Mouse (Mus musculus) right cerebral cortex, postnatal 25 days (tissue): ENCODE results near the gene Mipep.
A peak's percentile ranks its signal among the peaks of the same experiment; 100 is the strongest.

Source experiments
- DNase-seq: peaks from one replicate; pipeline ENCODE4 v3.0.0; 2022

Mipep gene

DNA sequence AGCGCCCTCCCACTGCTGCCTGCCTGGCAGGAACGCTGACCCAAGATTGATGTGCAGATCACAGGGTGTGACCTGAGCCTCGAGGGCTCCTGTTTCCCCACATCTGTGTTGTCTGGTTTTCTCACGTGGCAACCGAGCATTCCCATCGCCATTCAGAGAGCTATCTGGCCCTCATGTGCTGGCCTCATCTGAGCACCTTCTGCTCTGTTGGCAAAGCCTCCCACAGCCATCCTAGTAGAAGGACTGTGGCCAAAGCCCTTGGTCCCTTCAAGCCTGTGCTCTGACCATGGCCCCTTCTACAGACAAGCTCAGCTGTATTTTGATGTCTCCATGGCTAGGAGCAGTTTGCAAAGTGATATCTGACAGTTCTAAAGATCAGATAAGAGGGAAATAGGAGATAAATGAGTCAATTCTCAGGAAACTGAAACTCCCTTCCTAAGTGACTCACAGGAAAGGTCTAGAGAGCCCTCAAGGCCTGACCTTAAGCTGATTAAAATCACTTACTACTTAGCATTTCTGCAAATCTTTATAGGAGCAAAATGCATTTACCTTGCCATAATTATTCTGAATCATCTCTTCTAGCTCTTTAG is 101.1 kb downstream of the Mipep start:
- DNase-seq, result no peak

DNA sequence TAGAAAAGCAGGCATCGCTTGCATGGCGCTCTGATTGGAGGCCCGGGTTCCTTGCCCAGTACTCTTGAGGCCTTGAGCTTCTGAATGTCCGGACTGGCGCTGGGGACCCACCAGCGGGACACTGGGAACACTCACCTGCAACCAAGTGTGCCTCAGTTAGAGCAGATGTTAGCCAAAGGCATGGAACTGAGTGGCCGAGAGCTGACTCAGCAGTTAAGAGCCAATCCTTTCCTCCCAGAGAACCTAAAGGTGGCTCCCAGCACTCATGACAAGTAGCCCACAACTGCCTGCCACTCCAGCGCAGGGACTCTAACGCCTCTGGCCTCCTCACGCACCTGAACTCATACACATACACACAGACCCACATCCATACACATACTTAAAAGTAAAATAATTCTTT is 109.5 kb downstream of the Mipep start:
- no peak for DNase-seq

DNA sequence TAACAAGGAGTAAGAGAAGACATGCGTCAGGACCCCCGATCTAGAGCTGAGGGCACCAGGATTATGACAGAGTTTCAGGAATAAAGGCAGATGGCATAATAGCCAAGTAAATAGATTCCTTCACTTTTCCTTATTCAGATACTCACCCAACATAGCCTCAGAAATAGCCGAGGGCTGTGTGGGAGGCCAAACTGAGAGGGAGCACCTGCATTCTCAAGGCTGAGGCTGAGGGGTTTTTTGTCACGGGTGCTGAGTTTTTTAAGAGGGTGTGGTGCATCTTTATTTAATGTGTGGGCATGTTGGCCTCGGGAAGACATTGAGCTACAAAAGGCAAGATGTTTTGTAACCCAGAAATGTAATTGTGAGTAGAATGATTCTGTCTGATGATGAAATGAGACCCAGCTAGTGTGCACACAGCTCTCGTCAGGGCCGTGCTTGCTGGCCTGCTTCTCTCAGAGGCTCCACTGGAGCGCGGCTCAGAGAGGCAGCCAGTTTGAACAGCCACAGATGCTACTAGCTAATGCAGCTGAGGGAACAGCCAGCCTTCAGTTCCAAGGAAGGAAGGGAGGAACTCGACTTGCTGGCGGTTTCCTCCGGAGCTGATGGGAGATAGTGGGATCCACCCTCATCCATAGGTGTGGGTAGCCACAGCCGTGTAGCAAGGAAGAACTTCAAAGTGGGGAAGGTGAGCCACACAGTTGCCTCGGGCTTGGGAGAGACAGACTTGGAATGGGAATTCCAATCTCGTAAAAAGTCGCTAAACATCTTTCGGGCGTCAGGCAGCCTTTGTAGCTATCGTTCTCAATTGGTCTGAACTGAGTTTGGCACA is 111.0 kb downstream of the Mipep start:
- peak; percentile 40 for DNase-seq

DNA sequence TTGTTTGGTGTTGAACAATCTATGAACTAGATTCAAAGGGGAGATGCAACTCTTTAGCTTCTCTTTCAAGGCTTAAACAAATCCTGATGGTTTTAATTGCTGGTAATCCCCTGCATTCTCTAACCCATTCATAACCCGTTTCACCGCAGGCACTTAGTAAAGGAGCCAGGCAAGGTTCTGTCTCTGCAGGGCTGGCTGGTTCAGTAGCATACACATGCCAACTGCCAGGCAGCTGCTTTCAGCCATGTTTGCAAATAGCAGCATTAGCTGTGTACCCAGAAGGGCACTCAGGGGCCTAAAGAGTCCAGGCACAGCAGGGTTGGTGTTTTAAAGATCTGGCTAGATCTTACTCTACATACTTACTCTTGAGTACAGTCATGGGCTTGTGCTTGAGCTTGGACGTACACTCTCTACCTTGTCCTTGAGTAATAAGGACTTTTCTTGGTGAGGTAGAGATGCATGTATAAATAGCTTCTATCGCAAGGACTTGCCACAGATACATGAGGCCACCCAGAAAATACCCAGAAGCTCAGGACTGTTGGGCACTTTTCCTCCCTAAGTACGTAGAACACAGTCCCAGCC is 113.8 kb downstream of the Mipep start:
- DNase-seq, result no peak

DNA sequence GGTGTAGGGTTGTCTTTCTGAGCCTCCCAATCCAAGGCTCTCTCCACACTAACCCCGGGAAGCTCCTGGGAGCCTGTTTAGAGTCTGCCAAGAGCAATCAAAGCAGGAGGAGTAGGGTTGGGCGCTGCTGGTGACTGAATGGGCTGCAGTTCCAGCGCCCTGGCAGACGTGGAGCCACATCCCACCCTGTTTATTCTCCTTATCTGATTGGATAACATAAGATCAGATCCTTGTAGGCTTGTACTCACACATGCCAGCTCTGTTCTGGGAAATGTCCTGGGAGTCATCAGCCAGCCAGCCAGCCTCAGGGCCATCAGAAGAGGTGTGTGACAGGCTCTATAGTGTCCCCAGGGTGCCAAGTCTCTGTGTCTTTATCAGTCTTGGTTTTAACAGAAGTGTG is 120.1 kb downstream of the Mipep start:
- no peak for DNase-seq

DNA sequence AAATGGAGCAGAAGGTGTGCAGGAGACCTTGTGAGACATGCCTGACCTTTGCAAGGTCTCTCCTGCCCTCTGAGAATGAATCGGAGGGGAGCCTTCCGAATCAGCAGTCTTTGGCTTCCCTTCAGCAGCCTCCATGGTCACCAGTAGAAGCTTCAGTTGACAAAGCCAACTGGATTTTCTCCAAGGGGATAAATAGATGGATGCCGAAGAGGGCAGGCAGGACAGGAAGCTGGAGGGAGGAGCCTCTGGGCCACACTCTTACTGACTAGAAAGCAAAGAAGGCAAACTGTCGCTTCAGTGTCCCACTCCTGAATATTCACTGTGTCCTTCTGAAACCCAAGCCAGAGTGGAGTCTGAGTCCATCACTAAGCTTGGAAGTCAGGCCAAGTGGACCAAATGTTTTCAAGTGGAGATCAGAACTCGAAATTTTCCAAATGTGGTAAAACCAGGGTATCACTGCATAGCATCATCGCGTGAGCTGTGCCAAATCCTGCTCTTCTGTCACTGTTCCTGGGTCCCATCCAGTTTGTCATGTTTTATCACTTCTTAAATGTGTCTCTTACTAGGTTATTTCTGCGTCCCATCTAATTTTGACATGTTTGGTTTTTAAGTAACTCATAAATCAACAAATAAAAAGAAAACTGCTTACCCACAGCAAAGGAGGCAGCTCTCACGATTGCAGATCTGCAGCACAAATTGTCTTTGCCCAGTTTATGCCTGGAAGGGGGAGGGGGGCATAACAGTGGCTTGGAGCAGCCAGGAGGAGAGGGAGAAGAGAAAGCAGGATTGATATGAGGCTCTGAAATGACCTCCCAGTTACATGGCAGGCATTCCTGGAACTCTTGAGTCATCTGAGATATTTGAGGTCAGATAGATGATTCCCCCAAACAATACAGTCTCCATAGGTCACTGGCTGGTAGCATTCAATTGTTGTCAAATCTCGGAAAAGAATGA is 122.3 kb downstream of the Mipep start:
- DNase-seq, result no peak

DNA sequence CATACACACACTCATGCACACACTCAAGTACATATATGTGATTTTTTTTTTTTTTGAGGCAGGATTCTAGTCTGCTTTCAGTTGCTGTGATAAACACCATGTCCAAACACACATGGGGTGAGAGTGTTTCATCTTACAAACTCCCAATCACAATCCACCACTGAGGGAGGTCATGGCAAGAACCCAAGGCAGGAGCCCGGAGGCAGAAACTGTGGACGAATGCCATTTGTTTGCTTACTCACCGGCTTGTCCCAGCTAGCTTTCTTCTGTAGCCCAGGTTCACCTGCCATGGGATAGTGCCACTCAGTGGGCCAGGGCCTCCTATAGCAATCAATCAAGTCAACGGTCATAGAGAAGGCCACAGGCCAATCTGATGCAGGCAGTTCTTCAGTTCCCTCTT is 125.0 kb downstream of the Mipep start:
- DNase-seq, result no peak

DNA sequence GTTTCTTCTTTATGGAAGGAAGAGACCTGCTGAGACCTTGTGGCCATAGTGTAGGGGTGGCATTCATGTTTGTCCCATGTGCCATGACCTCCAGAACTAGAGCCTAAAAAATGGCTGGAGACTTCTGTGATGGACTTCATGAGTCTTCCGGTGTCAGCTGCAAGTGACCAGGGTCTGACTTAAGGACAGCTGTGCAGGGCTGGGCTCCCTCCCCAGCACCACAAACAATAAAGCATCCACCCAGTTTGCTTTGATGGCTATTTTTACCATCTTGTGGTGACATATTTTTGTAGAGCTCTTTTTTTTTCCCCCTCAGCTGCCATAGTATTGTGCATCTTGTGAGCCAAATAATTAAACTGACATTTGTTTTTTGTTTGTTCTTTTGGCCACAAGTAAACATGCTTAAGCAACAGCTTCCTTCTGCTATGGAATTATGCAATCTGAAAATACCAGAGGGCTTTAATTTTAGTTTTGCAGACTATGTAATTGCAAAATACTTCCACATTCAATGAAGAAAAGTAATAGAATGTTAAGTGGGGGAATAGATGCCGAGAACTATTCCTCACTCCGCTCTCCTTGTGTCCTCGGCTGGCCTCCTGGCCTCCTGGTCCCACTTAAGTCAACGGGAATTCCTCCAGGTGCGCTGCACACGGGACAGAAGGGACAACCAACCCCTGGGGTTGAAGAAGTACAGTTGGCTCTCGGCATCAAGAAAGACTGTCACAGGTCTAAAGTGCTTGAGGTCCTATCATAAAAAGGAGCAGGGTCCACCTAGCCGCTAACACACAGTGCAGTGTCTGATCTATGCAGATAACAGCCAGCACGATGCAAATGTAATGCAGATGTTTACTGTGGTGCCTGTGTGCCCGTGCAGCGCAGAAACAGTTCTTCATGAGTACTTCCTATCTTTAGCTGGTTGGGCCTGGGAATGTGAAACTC is 126.4 kb downstream of the Mipep start:
- DNase-seq, result no peak

DNA sequence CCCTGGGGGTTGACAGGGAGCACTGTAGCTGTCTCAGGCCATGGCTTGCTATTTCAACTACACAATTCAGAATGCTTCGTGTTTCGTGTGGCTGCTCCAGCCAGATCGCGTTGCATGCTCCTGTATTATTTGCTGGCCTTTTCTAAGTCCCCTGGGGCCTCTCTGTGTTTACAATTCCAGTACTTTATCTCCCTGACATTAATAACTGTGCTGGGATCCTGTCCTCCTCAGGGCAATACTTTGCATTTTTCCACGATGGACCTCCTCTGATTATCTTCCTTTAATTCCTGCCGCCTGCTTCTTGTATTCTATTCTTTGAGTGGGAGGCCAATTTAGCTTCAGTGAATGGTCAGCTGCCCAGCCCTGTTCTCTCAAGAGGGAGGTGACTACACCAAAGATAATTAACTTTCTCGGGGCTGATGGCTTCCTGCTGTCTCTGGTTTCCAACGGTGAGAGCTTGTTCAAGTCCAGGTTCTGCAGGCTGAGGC is 128.7 kb downstream of the Mipep start:
- DNase-seq, result no peak

DNA sequence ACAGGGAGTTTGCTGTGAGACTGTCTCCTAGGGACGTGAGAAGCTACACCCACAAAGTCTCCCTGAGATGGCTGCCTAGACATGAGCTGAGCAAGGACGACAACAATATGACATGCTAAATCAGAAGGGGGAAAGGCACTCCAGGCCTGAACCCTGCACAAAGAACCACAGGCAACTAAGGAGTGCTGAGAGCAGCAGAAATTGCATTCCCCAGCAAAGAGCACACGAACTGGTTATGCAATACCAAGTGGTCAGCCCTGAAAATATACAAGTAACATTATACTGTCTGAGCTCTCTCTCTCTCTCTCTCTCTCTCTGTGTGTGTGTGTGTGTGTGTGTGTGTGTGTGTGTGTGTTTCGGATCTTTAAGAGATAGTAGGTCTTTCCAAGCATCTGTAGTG is 132.3 kb downstream of the Mipep start:
- DNase-seq, result no peak

DNA sequence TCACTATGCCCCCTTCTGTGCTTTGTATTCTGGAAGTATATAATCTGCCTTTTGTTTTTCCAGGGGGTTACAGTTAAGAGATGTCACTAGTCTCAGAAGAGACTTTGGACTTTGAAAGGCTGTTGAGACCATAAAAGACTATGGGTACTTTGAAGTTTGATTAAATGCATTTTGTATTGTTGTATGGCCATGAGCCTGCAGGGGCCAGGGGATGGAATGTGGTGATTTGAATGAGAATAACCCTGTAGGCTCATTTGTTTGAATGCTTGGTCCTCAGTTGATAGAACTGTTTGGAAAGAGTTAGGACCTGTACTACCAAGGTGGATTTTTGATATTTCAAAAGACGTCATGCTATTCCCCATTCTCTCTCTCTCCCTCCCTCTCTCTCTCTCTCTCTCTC is 141.6 kb downstream of the Mipep start:
- no peak for DNase-seq

DNA sequence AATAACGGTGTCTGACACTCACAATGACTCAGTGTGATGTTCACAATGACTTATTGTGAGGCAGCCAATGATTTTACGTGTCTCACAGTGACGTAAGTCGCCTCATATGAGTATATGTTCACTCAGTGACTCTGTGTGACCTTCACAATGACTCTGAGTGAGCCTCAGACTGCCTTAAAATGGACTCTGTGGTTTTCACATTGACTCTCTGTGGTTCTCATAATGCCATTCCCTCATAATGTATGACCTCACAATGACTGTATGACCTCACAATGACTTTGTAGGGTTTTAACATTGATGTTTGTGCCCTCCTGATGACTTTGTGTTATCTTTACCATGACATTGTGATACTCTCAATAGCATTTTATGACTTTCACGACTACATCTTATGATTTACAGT is 151.3 kb downstream of the Mipep start:
- DNase-seq, result no peak

DNA sequence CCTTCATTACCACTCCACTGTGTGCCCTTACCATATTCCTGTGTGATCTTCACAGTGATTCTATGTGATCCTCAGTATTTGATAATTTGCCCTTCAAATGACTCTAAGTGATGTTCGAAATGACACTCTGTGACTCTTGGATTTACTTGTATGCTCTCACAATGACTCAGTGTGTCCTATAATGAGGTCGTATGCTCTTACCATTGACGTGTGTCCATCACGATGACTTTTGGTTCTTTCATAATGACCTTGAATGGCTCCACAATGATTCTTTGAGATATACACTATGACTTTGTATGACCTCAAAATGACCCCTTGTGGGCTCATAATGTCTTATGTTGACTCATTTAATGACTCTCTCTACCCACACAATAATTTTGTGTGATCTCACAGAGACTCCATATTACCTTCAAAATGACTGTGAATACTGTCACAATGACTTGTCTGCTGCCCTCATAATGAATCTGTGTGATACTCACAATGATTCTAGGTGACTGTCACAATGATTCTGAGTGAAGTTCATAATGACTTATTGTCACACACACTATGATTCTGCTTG is 153.2 kb downstream of the Mipep start:
- no peak for DNase-seq
